Mouse (Mus musculus) liver, adult 2 months (tissue): ENCODE results near the gene 1700010I14Rik.

Experiments used
- CTCF ChIP-seq: fragments of 200-500 bp; IDR thresholded peaks from 2 replicates; pipeline ENCODE4 v1.5.1; 2011; ENCODE audit warnings: low read depth, low read length, control low read depth
- POLR2A ChIP-seq: fragments of 200-500 bp; IDR thresholded peaks from 2 replicates; pipeline ENCODE4 v1.6.1; 2011; ENCODE audit warnings: low read length, control low read depth; ENCODE audit not compliant: insufficient read depth; ENCODE audit errors: extremely low read depth

- no peak for TF ChIP-seq CTCF
- TF ChIP-seq POLR2A, result no peak
Measured at GRCm38 (mm10) chr17:8952951-8953350, 35.2 kb upstream of the 1700010I14Rik start.
